Mouse (Mus musculus): ENCODE results near the gene Pik3r5. TPM values are rescaled to one million over a fixed set of nuclear protein-coding genes. Genes with fewer than 3 reads are reported as not detected.

The Pik3r5 gene
- polyA plus RNA-seq, 2 experiments from 2014 or later, result 17.1 to 20.0 TPM

DNA sequence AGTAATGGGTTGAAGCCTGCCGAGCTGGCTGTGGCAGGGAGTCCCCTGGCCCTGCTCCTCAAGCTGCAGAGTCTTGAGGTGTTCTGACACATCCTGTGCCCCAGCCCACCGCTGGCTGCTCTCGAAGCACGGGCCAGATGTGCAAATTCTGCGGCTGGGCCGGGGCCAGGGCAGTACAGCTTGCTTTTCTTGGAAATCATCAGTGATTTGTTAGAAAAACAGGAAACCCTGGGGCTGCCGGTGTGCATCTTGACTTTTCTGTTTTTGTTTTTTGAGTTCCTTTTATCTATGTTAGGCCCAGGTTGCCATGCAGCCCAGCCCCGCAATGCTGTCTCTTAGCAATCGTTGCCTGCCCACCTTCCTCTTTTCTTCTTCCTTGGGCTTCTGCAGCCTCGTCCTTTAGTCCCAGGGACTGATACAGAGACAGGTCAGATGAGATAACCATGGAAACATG is 19.4 kb downstream of the Pik3r5 start:
- ATAC-seq, result peak; percentile 76

DNA sequence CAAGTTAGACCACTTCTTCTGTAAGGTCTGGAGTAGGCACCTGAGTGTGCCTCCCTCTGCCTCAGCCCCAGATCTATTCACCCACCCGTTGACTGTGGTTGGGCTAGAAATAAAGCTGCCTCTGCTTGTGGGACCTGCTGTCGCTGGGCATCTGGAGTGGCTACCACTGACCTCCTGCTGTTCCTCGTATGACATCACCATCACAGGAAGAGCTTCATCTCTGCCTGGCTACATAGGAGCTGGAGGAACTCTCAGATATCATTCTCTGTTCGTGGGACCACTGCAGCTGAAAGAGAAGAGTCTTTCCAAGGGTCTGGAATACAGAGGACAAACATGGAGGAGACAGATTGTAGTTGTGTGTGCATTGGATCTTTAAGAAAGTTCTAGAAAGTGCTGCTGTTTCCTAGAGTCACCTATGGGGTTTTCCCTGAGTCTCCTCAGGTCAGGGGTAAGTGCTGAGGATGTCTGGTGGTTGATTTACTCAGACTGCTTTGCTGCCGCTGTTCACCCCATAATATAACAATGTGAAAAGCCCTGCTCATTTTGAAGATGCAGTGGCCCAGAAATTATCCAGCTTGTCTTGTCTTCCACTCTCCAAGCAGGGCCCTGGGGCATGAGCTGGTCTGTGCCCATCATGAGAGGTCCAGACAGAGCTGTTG is 20.0 kb downstream of the Pik3r5 start:
- no peak for ATAC-seq

DNA sequence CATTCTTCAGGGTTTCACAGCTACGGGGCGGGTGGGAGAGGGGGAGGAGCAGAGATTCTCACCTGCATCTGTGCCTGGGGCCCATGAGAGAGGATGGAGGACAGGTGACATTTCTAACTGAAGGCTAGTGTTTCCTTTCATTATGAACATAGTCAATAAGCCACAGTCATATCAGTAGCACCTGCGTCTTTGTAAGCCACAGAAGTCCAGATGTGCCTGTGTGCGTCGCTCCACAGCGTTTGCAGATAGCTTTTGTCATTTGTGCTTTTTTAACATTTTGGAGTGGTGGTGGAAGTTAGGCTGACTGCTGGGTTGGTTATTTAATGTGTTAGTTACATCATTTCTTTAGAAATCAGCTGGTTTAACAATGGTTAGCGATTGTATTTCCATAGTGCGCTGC is 20.8 kb downstream of the Pik3r5 start:
- peak; percentile 29 for ATAC-seq

DNA sequence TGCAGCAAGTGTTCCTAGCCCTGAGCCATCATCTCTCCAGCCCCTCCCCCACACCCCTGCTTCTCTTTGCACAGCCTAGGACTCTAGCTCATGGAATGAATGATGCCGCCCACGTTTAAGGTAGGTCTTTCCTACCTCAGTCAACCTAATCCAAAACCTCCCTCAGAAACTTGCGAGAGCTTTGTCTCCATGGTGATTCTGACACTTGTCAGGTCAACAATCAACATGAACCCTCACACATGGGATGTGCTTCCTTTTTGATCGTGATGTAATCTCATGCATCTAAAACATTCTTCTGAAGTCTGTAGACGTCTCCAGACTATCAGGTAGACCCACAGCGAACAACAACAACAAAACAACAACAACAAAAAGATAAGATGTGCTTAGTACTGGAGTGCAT is 21.4 kb downstream of the Pik3r5 start:
- peak; percentile 55 for ATAC-seq

- no peak for ATAC-seq
These were observed 26.2 kb downstream of the Pik3r5 start for GRCm38 (mm10) chr11:68458086-68458485.

DNA sequence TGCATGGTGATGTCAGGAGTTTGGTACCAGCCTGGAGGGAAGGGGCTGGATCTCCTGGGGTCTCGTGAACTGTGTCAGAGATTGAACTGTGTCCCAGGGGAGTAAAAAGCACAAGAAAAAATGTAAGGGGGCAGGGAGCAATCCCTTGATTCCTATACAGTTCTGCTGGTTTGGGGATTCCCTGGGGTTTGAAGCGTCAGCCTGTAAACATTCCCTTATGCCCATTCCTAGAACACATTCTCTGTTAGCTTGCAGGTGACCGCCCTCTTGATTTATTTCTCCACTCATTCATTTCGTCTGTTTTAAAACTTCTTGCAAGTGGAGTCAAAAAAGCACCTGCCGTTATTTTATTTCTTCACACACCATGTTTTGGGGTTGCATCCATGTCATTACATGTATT is 27.1 kb downstream of the Pik3r5 start:
- no peak for ATAC-seq

DNA sequence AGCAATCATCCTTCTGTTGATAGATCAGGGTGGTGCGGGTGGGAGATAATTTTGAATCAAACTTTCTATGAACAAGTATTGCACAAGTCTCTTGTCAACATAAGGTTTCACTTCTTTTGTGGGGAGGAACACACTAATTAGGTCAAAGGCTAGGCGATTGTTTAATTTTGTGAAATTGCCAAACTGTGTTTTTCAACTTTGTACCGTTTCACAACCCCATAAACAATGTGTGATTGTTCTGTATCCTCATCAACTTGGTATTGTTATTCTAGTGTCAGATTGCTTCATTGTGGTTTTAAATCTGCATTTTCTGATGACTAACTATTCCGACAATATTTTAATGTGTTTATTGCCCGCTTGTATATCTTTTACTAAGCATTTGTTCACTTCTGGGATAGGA is 27.6 kb downstream of the Pik3r5 start:
- no peak for ATAC-seq

GRCm38 (mm10) chr11:68462716-68463115 is 30.8 kb downstream of the Pik3r5 start:
- ATAC-seq, result no peak

DNA sequence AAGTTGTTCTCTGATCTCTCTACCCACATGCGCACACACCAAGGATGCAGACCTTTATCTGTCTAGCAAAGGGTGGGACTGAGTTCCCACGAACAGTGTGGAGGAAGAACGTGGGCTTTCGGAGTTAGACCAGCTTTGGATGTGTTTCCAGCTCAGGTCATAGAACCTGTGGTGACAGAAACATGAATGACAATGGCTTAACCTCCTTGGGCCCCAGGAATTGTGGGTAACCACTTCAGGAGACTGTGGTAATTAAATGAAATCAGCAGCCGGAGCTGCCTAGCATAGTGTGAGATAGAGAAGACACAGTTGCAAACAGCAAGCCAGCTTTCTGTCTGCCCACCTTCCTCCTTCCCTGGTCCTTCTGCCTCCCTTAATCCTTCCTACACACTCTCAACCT is 32.3 kb downstream of the Pik3r5 start:
- ATAC-seq, result no peak

DNA sequence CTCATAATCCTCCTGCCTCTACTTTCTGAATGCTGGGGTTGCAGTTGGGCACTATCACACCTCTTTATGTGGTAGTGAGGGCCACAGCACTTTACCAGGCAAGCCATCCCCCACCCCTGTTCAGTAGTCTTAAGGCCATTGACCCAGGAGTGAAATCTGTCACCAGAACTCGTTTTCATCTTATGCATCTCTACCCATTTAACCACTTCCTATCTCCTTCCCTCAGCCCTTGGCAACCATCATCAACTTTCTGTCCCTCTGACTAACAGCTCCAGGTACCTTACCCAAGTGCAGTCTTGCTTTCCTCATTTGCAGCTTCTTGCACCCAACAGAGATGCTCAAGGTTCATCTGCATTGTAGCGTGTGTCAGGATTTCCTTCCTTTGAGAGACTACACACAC is 33.2 kb downstream of the Pik3r5 start:
- peak; percentile 54 for ATAC-seq

DNA sequence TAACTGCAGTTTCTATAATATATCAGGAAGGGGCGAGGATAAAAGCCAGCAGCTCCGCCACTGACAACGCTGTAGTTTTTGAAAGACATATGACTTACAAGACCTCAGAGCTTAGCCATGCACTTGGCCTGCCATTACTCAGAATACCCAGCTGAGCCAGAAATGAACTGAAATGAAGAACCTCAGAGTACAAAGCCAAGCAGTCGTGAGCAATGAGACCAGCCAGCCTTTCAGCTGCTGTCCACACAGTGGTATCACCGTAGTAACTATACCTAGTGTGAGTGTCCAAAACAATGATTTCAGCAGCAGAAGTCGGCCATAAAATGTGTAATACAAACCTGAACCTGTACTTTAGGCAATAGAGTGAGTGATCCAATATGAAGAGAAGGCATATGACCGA is 35.5 kb downstream of the Pik3r5 start:
- no peak for ATAC-seq

DNA sequence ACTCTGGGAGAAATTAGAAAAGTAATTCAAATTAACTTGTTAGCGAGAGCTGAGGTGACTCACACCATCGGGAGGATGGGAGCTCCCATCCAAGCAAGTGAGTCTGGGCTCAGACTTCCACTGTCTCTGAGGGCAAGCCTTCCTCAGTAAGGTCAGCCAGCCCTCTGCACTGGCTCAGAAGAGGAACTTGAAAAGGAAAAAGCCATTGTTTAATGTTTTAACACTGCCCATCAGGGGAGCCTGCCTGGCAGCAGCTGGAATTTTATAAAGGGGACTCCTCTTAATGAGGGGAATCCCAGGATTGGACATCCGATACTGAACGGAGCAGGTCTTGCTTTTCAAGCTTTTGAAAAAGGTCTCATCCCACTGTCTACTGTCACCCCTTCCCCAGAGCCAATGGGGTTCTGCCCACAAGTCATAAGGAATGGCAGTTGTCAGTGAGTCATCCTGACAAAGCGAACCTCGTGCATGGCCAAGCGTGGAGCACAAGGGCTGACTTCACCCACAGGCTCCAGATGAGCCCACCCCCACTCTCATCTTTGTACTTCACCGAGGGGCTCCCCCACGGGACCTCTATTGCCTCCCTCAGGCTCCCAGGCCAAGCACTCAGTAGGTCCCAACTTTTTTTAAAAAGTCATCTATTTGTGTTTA is 36.2 kb downstream of the Pik3r5 start:
- no peak for ATAC-seq

- ATAC-seq, result no peak
These were observed 37.0 kb downstream of the Pik3r5 start for GRCm38 (mm10) chr11:68468886-68469285.

- ATAC-seq, result no peak
These were observed 40.4 kb downstream of the Pik3r5 start for GRCm38 (mm10) chr11:68472162-68472849.

- no peak for ATAC-seq
These were observed 42.7 kb downstream of the Pik3r5 start for GRCm38 (mm10) chr11:68474600-68474999.

GRCm38 (mm10) chr11:68475676-68476075 is 43.8 kb downstream of the Pik3r5 start:
- ATAC-seq, result no peak

DNA sequence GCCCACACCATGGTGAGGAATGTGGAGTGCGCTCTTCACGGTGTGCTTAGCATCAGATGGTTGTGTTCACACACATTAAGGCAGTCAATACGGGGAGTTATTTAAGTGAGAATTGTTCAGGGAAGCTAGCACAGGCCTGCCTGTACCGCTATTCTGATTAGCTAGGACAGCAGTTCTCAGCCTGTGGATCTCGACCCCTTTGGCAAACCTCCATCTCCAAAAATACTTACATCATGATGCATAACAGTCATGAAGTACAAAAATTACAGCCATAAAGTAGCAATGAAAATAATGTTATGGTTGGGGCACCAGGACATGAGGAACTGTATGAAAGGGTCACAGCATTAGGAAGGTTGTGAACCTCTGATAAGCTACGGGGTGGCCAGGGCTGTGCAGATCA is 45.7 kb downstream of the Pik3r5 start:
- ATAC-seq, result no peak

GRCm38 (mm10) chr11:68478574-68478981 is 46.7 kb downstream of the Pik3r5 start:
- ATAC-seq, result no peak

- ATAC-seq, result no peak
These were observed 48.7 kb downstream of the Pik3r5 start for GRCm38 (mm10) chr11:68480660-68481059.

- ATAC-seq, result no peak
These were observed 50.1 kb downstream of the Pik3r5 start for GRCm38 (mm10) chr11:68482001-68482400.

GRCm38 (mm10) chr11:68483213-68483612 is 51.3 kb downstream of the Pik3r5 start:
- no peak for ATAC-seq

- no peak for ATAC-seq
These were observed 52.5 kb downstream of the Pik3r5 start for GRCm38 (mm10) chr11:68484431-68484830.

GRCm38 (mm10) chr11:68485206-68485942 is 53.5 kb downstream of the Pik3r5 start:
- peak; percentile 36 for ATAC-seq
